Mouse (Mus musculus) layer of hippocampus, postnatal 10 days (tissue): ENCODE measurements around the gene Dop1a. TPM values are rescaled to one million over a fixed set of nuclear protein-coding genes. Genes with fewer than 3 reads are reported as not detected.

Experiments
- DNase-seq, 2 experiments: peaks; one replicate each; pipeline ENCODE4 v3.0.0; 2021; ENCODE audit warnings: low spot score in 2 of 2
- total RNA-seq, 2 experiments: library from RNA; stranded (reverse); gene quantifications; 2 replicates each; pipeline ENCODE4 v1.2.3; 2021

Gene Dop1a
- total RNA-seq, 2 experiments from 2014 or later: 53.0 to 56.4 TPM

- no peak for DNase-seq
These were observed 32.1 kb downstream of the Dop1a start for GRCm38 (mm10) chr9:86499083-86499482.

GRCm38 (mm10) chr9:86507437-86507836 lies 40.5 kb downstream of the Dop1a start:
- DNase-seq: no peak

- DNase-seq: no peak
These were observed 46.8 kb downstream of the Dop1a start for GRCm38 (mm10) chr9:86513733-86514132.

GRCm38 (mm10) chr9:86514390-86514789 lies 47.4 kb downstream of the Dop1a start:
- no peak for DNase-seq

GRCm38 (mm10) chr9:86514798-86515197 lies 47.8 kb downstream of the Dop1a start:
- DNase-seq: no peak

- no peak for DNase-seq
These were observed 55.4 kb downstream of the Dop1a start for GRCm38 (mm10) chr9:86522335-86522734.

GRCm38 (mm10) chr9:86525600-86525999 lies 58.6 kb downstream of the Dop1a start:
- DNase-seq: no peak

GRCm38 (mm10) chr9:86534071-86534470 lies 67.1 kb downstream of the Dop1a start:
- DNase-seq: no peak

GRCm38 (mm10) chr9:86543451-86543850 lies 76.5 kb downstream of the Dop1a start:
- DNase-seq: no peak

- no peak for DNase-seq
These were observed 77.6 kb downstream of the Dop1a start for GRCm38 (mm10) chr9:86544559-86544958.

GRCm38 (mm10) chr9:86549637-86550162 lies 82.7 kb downstream of the Dop1a start:
- no peak for DNase-seq

- DNase-seq: no peak
These were observed 83.8 kb downstream of the Dop1a start for GRCm38 (mm10) chr9:86550717-86551116.

- no peak for DNase-seq
These were observed 86.9 kb downstream of the Dop1a start for GRCm38 (mm10) chr9:86553886-86554285.

GRCm38 (mm10) chr9:86554641-86555040 lies 87.7 kb downstream of the Dop1a start:
- no peak for DNase-seq

GRCm38 (mm10) chr9:86560543-86560942 lies 93.6 kb downstream of the Dop1a start:
- DNase-seq: no peak

- DNase-seq: no peak
These were observed 102.5 kb downstream of the Dop1a start for GRCm38 (mm10) chr9:86569314-86569910.

- no peak for DNase-seq
These were observed 103.4 kb downstream of the Dop1a start for GRCm38 (mm10) chr9:86570261-86570890.

GRCm38 (mm10) chr9:86570946-86571345 lies 104.0 kb downstream of the Dop1a start:
- DNase-seq: no peak

- peak; percentile 95 to 97 for DNase-seq
These were observed 104.7 kb downstream of the Dop1a start, which contains the start of the genes Pgm3 and Rwdd2a for GRCm38 (mm10) chr9:86571540-86572135. TSS of gene Pgm3 (minus strand) at chr9:86571842. TSS of gene Rwdd2a (plus strand) at chr9:86571991.

GRCm38 (mm10) chr9:86572196-86572595 lies 105.2 kb downstream of the Dop1a start:
- DNase-seq: no peak

GRCm38 (mm10) chr9:86572636-86573291 lies 105.8 kb downstream of the Dop1a start:
- DNase-seq: peak; percentile 81 to 85
